Mouse (Mus musculus): ENCODE measurements around the gene Gpank1. TPM values are rescaled to one million over a fixed set of nuclear protein-coding genes. Genes with fewer than 3 reads are reported as not detected.

Gpank1 gene
- polyA plus RNA-seq, 2 experiments = 15.1 to 17.5 TPM

DNA sequence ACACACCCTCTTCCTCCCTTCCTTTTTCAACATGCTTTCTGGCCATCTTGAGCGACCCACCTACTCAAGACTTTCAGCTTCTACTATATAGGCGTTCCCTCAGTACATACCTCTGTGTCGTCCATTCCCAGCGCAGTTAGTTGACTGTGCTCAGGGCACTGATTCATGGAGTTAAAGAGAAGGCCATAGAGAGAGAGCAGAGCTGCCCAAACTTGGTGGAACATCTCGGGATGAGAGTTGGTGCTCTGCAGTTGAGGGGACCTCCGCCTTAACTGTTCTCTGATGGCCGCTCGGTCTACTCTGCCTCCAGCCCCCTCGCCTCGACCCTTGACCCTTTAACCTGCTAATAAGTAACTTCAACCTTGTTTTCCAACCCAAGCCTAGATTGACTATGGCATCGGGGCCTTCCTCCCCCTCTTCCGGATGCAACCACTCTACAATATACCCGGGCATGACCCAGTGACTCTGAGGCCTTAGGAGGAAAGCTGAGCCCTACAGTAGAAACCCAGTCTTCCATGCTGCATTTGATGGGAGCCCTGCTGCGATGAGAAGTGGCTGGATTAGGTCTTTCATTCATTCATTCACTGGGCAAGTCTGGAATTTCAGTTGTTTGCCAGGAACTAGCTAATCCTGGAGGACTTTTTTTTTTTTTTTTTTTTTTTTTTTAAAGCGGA lies 10.4 kb downstream of the Gpank1 start, which contains the start of gene Apom:
TSS of gene Apom (minus strand) at position 551 of the 674 bp plus-strand sequence.
- Histone ChIP-seq H3K9me3 (ENCODE audit: control insufficient read depth, low read length) (no peaks in the 10 kb centered on the region), H3K9ac (ENCODE audit: low read depth, low read length, severe bottlenecking) (no peak within 1 kb of the TSS), H3K27ac (replicated peaks; ENCODE audit: low read depth, low read length) (no peak within 1 kb of the TSS), H3K4me2 (replicated peaks; ENCODE audit: low read depth, low read length, severe bottlenecking) (no peak within 1 kb of the TSS), H3K4me3 (replicated peaks; ENCODE audit: low read length) (no peak within 1 kb of the TSS), H3K27me3 (ENCODE audit: control insufficient read depth, insufficient read depth, low read length) (no peaks in the 10 kb centered on the region), H3K36me3 (ENCODE audit: control insufficient read depth, insufficient read depth, low read length) (peaks cover 16% of the 10 kb centered on the region), H3K4me1 (ENCODE audit: control insufficient read depth, insufficient read depth, low read length) (peaks cover 11% of the 10 kb centered on the region)
- WGBS = 84% methylated on average over 15 of the region's 15 CpGs
- ATAC-seq (ENCODE audit: low FRiP score, low read depth) (no peak), DNase-seq (ENCODE audit: low spot score) (no peak)
- TF ChIP-seq POLR2A (IDR thresholded peaks at IDR 0.05; ENCODE audit: borderline replicate concordance, extremely low read depth, insufficient read depth, insufficient read length) = no peak

DNA sequence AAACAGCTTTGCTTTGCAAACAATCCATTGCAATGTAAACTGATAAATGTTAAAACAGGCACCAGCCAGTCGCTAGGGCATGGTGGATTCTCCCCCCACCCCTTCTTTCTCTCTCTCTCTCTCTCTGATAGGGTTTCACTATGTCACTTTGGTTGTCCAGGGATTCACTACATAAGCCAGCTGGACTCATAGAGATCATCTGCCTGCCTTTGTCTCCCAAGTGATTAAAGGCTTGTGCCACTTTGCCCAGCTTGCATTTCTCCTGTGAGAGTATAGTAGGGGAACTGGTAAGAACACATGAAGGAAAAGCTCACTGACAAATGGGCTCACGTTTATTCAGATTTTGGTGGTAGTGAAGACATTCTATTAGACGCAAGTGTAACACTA lies 10.9 kb downstream of the Gpank1 start:
- Histone ChIP-seq H3K9ac (ENCODE audit: low read depth, low read length, severe bottlenecking) (no peak overlapping the region), H3K36me3 (ENCODE audit: control insufficient read depth, insufficient read depth, low read length) (peaks cover 16% of the 10 kb centered on the region), H3K27ac (replicated peaks; ENCODE audit: low read depth, low read length) (no peak overlapping the region), H3K4me1 (ENCODE audit: control insufficient read depth, insufficient read depth, low read length) (peaks cover 11% of the 10 kb centered on the region), H3K4me3 (replicated peaks; ENCODE audit: low read length) (no peak overlapping the region), H3K27me3 (ENCODE audit: control insufficient read depth, insufficient read depth, low read length) (no peaks in the 10 kb centered on the region), H3K9me3 (ENCODE audit: control insufficient read depth, low read length) (no peaks in the 10 kb centered on the region), H3K4me2 (replicated peaks; ENCODE audit: low read depth, low read length, severe bottlenecking) (no peak overlapping the region)
- 76% methylated on average over 3 of the region's 3 CpGs for WGBS
- TF ChIP-seq POLR2A (IDR thresholded peaks at IDR 0.05; ENCODE audit: borderline replicate concordance, extremely low read depth, insufficient read depth, insufficient read length) = no peak
- ATAC-seq (ENCODE audit: low FRiP score, low read depth) = no peak
- DNase-seq (ENCODE audit: low spot score) = no peak

DNA sequence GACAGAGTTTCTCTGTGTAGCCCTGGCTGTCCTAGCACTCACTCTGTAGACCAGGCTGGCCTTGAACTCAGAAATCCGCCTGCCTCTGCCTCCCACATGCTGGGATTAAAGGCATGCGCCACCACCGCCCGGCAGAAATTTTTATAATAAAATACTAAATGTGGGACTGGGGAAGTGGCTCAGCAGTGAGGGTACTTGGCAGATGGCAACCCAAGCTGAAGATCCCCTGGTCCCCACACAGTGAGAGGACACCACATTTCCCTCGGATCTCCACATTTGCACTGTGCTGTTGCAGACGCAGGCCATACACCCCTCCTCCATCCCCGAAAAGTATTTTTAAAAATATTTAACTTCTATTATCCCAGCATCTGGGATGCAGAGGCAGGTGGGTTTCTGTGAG lies 12.3 kb downstream of the Gpank1 start:
- TF ChIP-seq POLR2A (IDR thresholded peaks at IDR 0.05; ENCODE audit: borderline replicate concordance, extremely low read depth, insufficient read depth, insufficient read length) = no peak
- DNase-seq (ENCODE audit: low spot score) = no peak
- Histone ChIP-seq H3K36me3 (ENCODE audit: control insufficient read depth, insufficient read depth, low read length) (peaks cover 15% of the 10 kb centered on the region), H3K27me3 (ENCODE audit: control insufficient read depth, insufficient read depth, low read length) (no peaks in the 10 kb centered on the region), H3K9ac (ENCODE audit: low read depth, low read length, severe bottlenecking) (no peak overlapping the region), H3K27ac (replicated peaks; ENCODE audit: low read depth, low read length) (no peak overlapping the region), H3K4me3 (replicated peaks; ENCODE audit: low read length) (no peak overlapping the region), H3K4me1 (ENCODE audit: control insufficient read depth, insufficient read depth, low read length) (peaks cover 9% of the 10 kb centered on the region; the same call in 1 of the 2 replicates), H3K9me3 (ENCODE audit: control insufficient read depth, low read length) (no peaks in the 10 kb centered on the region), H3K4me2 (replicated peaks; ENCODE audit: low read depth, low read length, severe bottlenecking) (no peak overlapping the region)
- 97% methylated on average over 7 of the region's 7 CpGs for WGBS
- ATAC-seq (ENCODE audit: low FRiP score, low read depth) = no peak

DNA sequence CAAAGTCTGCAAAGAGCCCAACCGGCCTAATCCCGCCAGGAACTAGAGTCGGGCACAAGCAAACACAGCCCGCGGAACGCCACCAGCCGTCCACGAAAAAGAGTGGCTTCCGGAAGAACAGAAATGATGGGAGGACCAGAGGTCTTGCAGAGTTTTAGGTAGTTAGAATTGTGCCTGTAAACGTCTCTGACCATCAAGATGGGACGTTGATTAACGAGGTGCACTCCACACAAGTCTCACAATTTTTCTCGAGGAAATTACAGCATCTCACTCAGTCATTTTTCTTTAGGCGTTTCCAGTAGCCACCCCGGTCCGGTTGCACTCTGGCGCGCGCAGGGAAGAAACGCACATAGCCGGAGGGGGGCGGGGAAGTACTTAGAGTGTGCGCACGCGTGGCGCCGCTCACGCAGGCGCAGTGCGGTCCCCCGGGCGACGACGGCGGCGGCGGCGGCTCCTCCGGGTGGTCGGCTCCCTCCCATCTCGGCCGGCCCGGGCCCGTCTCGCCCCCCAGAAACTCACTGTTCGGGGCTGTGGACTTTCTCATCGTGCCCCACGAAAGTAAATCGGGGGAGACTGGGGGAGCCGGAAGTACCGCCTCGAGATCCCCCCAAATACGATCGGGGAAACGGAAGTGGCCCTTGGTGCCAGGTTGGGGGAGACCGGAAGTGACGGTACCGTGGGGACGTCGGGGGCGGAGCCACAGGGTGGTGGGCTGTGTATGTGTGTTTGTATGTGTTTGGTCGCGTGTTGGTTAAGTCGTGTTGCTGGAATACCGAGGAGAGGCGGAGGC lies 13.7 kb downstream of the Gpank1 start, which contains the start of gene Bag6:
TSS of gene Bag6 (plus strand) at position 378 of the 790 bp plus-strand sequence.
- Histone ChIP-seq H3K4me3 (replicated peaks; ENCODE audit: low read length) (peak within 1 kb of the TSS; percentile 73), H3K9me3 (ENCODE audit: control insufficient read depth, low read length) (no peaks in the 10 kb centered on the region)
- WGBS = under 1% methylated on average over 63 of the region's 66 CpGs

DNA sequence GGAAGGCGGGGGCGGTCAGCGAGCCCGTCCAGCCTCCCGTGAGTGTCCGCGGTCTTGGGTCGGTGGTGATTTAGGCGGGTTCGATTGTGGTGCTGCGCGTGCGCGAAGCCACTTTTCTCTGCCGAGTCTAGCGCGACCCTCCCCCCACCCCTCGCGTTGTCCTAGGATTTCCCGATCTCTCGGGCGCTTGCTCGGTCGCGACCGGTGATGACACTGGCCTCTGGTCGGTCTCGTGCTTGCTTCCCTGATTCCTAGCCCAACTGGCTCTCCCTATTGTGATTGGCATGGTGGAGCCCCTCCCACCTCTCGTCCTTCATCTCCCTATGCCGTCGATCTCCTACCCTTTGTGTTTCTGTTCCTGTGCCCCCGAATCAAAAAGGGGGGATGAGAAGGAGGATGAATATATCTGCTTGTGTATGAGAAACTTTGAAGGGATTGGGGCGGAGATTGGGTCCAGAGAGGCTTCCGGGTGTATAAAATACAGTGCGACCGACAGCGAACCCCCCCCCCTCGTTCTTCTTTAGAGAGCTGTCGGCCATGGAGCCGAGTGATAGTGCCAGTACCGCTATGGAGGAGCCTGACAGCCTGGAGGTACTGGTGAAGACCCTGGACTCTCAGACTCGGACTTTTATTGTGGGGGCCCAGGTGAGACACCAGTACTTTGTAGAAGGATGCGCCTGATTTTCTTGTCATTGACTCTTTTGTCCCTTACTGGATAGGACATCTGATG lies 14.5 kb downstream of the Gpank1 start:
- Histone ChIP-seq H3K9me3 (ENCODE audit: control insufficient read depth, low read length) (no peaks in the 10 kb centered on the region), H3K27me3 (ENCODE audit: control insufficient read depth, insufficient read depth, low read length) (no peaks in the 10 kb centered on the region), H3K4me2 (replicated peaks; ENCODE audit: low read depth, low read length, severe bottlenecking) (peak overlapping the region; percentile 73), H3K27ac (replicated peaks; ENCODE audit: low read depth, low read length) (peak overlapping the region; percentile 88), H3K36me3 (ENCODE audit: control insufficient read depth, insufficient read depth, low read length) (peaks cover 28% of the 10 kb centered on the region), H3K9ac (ENCODE audit: low read depth, low read length, severe bottlenecking) (peak overlapping the region; percentile 81), H3K4me1 (ENCODE audit: control insufficient read depth, insufficient read depth, low read length) (peaks cover 9% of the 10 kb centered on the region; the same call in 1 of the 2 replicates), H3K4me3 (replicated peaks; ENCODE audit: low read length) (peak overlapping the region; percentile 73)
- ATAC-seq (ENCODE audit: low FRiP score, low read depth) (peak; percentile 56), DNase-seq (ENCODE audit: low spot score) (no peak)
- 1% methylated on average over 26 of the region's 43 CpGs for WGBS
- TF ChIP-seq POLR2A (IDR thresholded peaks at IDR 0.05; ENCODE audit: borderline replicate concordance, extremely low read depth, insufficient read depth, insufficient read length) = 0 out of 2 replicates have a peak, but pooled peaks have one; percentile 2

More for the DNA sequence above, 13.7 kb downstream of the Gpank1 start, which contains the start of gene Bag6:
- H3K4me2 ChIP-seq (replicated peaks; ENCODE audit: low read depth, low read length, severe bottlenecking) = peak within 1 kb of the TSS; percentile 73
- H3K9ac ChIP-seq (ENCODE audit: low read depth, low read length, severe bottlenecking) = peak within 1 kb of the TSS; percentile 81
- H3K27me3 ChIP-seq (ENCODE audit: control insufficient read depth, insufficient read depth, low read length) = no peaks in the 10 kb centered on the region
- H3K27ac ChIP-seq (replicated peaks; ENCODE audit: low read depth, low read length) = peak within 1 kb of the TSS; percentile 88
- H3K4me1 ChIP-seq (ENCODE audit: control insufficient read depth, insufficient read depth, low read length) = peaks cover 9% of the 10 kb centered on the region; the same call in 1 of the 2 replicates
- DNase-seq (ENCODE audit: low spot score) = peak; percentile 94
- ATAC-seq (ENCODE audit: low FRiP score, low read depth) = peak; percentile 93
- H3K36me3 ChIP-seq (ENCODE audit: control insufficient read depth, insufficient read depth, low read length) = peaks cover 25% of the 10 kb centered on the region
- peak; percentile 26; the same call in 1 of the 2 replicates for TF ChIP-seq POLR2A (IDR thresholded peaks at IDR 0.05; ENCODE audit: borderline replicate concordance, extremely low read depth, insufficient read depth, insufficient read length)
